Mouse (Mus musculus): ENCODE measurements at regions not wholly inside any gene's neighbourhood (a gene's known extent, or its start where the extent isn't known, plus 50 kb on each side); places are given as distances from the start of the nearest gene placed in this dataset.

DNA sequence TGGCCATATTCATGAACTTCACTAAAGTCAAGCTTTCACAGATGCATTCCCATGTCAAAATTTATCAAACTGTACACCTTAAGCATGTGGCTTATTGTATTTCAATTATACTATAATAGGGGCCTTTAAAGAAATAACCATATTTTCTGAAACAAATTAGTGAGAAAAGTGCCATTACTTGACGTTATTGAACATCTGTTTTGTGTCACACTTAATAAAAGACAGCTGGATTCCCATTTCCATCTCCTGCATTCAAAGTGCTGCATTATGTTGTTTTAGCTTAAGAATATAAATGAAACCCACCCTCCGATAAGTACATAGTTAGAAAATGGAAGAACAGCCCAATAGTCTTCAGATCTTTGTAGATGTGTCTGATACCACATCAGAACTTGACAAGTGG lies 150.2 kb downstream of the Usp46 start:
- no peak for DNase-seq (ENCODE audit: low spot score in 2 of 2)

GRCm38 (mm10) chr5:73919936-73920335 lies 148.3 kb downstream of the Usp46 start:
- DNase-seq (ENCODE audit: low spot score in 2 of 2), result no peak

DNA sequence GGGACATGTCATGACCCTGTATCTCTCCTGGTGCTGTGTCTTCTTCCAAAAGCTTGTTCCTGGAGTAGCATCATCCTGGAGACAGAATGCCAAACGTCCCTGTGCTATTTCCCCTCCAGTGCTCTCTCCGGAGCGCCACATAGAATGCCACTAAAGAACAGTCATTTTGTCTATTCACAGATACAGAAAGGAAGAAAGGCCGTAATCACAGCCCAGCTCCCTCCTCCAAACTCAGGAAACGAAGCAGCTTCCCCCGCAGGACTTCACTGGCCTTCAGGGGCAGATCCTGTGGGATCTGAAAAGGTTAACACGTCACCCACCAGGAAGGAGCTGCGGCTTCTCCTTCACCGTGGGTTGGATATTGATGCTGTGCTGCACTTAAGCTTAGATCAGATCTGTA lies 140.7 kb downstream of the Usp46 start:
- DNase-seq (ENCODE audit: low spot score in 2 of 2), result no peak

- no peak for DNase-seq (ENCODE audit: low spot score in 2 of 2)
Observed at GRCm38 (mm10) chr5:73928691-73929090, 139.5 kb downstream of the Usp46 start.

DNA sequence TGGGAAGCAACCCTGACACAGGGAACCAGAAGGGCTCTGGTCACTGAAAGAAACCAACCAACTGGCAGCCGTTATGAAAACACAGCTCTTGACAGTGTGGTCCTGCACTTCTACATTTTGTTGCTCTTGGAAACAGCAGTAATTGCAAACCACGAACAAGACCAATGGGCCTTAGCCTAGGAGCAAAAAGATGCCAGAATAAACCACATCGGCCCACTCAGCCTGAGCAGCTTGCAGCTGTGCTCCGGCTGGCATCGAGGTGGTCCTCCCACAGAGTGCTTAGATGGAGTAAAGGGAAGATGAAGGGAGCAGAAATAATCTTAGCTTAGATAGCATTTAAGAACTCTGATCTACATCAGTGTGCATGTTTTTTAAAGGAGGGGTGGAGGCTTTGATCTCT lies 138.0 kb downstream of the Usp46 start:
- DNase-seq (ENCODE audit: low spot score in 2 of 2), result no peak

DNA sequence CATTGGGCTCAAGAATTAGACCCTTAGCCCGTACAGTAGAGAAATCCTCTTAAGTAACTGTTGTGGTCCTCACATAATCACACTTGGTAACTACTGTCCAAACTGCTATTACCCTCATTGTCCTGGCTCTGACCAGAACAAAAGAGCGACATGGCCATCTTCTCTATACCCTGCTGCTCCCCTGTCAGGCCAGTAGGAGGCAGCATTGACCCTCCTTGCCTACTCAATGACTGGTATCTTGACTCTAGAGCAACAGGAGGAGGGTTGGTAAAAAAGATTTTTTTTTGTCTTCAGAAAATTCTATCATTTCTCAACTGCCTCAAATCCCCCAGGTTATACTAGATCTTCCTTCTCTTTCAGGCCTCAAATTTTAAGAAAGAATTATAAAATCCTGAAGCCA lies 130.4 kb downstream of the Usp46 start:
- DNase-seq (ENCODE audit: low spot score in 2 of 2), result peak; percentile 18 to 36

- DNase-seq (ENCODE audit: low spot score in 2 of 2), result no peak
Observed at GRCm38 (mm10) chr5:73938450-73938849, 129.8 kb downstream of the Usp46 start.

DNA sequence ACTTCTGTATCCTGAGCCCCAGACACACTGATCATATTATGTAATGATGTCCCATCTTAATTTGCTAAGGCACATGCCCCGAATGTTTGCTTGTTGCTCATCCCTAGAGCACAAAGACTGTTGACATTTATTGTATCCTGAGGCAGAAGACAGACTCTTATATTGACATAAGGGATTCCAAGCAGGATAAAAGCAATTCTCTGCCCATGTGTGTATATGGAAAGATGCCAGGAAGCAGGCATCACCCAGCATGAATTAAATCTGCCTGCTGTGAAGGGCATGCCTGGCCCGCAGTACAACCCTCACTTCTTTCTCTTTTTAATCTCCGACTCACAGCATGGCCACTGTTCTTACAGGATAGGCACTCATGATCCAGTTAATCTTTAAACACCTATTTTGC lies 125.3 kb downstream of the Usp46 start:
- DNase-seq (ENCODE audit: low spot score in 2 of 2), result no peak

DNA sequence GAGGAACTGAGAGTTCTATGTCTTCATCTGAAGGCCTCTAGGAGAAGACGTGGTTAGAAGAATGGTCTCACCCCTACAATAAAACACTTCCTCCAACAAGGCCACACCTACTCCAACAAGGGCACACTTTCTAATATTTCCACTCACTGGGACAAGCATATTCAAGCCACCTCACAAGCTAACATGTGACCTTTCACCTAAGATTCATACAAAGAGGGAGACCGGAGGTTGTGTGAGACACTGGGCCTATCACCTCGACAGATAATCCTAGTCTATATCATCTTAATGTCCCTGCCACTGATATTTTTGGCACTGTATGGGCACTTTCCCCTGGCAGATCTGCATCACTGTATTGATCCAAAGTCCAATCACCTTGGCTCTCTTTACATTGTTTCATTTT lies 122.6 kb downstream of the Usp46 start:
- no peak for DNase-seq (ENCODE audit: low spot score in 2 of 2)

- no peak for DNase-seq (ENCODE audit: low spot score in 2 of 2)
Observed at GRCm38 (mm10) chr5:73946164-73946563, 122.1 kb downstream of the Usp46 start.

DNA sequence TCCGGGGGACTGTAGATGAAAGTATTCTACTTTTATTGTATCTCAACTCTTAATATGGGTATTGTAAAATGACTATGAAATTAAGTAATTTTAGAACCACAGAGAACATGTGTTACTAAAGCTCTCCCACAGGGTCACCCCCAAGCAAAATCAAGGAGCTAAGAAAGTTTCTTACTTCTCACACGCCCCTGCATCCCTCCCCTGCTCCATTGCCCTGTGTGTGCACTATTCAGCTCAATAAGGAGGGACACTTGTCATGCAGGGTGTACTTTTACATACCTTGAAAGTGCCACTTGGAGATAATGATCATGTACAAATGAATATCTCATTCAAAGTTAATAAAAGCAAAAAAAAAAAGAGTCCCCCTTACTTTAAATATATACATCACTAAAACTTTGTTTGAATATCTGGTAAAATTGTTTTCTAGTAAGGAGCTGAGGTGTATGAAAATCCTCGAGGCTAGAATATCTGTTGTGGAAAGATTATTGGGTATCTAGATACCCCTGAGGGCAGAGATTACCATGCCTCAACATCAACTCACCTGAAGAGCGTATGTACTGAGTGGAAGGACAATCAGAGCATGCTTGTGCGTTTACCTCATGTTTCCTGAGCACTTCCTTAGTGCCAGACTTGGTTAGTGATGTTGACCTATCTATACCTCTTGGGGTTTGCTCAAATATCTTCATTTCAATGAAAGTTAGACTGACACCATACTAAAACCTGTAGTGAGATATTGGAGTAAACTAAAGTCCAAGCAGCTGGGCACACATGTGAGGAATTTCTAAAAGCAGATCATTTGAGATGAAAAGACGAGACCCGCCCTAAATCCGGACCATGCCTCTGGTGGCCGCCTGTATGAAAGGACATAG lies 120.0 kb downstream of the Usp46 start:
- no peak for DNase-seq (ENCODE audit: low spot score in 2 of 2)
